Mouse (Mus musculus) embryo, embryonic 11 days (tissue): Measurements from ENCODE around the gene Tmem210.
"Not testable (repeated sequence)": the region's sequence is repeated elsewhere in the genome, so short reads cannot be mapped to it uniquely, and the experiment has no call there.

Experiments
- DNase-seq: peaks from one replicate; pipeline ENCODE4 v3.0.0-alpha.2; 2015

Tmem210 gene

DNA sequence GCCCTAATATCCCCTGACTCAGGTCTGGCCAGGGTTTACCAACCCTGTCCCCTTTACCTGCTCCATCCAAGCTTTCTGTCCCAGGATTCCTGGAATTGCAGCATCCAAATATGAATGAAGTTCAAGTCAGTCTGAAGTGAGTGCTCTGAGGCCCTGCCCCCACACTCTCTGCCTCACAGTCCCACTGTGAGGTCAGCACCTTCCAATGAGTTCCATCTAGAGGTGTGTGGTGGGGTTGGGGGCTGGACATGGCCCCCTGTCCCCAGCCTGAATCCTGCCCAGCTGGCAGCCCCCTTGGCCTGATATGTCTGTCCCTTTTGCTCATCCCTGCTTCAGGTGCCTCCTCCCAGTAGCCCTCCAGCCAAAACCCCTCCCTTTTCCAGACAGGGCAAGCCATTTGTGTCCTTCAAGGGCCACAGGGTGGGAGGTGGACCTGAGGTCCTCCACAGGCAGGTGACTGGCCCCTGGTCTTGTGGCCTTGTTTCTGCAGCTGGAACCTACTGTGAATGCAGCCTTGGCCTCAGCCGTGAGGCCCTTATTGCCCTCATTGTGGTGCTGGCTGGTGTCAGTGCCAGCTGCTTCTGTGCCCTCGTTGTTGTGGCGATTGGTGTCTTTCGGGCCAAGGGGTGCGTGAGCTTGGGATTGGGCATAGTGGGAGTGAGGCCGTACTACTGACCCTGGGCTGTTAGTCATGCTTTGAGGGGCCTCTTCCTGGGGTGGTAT, at the start of gene Tmem210:
Gene Tmem210, plus strand, starts transcription at position 219 of the 723 bp plus-strand sequence.
- no peak for DNase-seq

DNA sequence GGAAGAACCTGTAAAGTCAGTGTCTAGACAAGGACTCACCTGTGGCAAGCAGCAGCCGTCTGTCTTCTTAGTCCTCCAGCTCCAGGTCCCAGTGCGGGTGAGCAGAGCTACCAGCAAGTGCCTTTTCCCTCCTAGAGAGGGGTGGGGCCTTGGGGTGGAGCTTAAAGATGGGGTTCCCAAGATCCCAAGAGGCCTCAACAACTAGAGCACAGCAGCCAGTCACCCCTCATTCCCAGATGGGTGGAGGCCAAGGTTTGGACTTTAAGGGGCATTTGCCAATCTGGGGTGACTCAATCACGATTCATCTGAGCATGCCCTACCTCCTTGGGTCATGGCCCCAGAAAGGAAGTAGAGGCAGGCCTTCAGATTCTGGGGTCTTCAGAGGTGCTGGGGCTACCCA, 48.2 kb upstream of the Tmem210 start:
- DNase-seq, result no peak

DNA sequence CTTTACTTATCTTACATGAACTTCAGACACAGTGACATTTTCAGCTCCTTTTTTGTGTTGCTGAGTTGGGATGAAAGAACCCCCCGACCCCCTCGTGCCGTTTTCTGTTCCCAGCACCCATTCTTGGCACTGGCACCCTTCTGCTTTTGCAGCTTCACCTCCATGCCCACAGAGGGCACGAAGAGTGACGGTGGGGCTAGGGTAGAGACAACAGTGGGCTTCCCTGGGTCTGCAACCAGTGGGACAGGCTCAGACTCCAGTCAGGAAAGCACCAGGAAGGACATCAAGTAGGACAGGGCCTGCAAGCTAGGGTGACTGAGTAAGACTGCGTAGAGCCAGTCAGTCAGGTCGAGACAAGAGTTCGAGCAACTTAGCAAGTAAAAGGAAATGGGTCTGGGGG, 47.6 kb upstream of the Tmem210 start:
- no peak for DNase-seq

DNA sequence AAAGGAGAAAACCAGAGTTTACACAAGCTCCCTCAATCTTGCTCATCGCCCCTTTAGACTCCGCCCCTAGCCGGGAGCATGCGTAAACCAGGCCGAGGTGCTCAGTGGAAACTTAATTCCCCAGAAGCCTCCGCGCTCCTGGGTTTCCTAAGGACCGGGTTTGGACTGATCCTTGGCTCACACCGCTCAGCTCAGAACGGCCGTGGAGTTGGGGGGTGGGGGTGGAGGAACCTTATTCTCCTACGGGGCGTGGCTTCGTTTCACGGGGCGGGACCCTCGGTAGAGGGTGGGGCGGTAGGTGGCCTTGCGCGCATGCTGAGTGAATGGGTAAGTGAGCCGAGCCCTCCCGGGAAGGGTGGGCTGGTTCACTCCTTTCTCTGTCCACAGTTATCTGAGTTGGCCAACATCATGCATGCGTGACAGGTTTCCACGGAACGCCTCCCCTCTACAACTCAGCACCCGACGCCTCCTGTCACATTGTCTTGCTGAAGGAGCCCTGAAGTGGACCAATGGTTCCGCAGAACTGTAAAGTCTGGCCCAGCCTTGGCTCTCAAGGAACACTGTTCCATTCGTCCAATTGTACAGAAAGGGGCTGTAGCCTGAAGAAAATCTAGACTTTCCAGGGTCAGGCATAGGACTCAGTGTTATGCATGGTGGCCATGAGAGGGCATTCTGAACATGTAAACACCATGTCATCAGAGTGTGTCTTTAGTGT, 47.1 kb upstream of the Tmem210 start:
- DNase-seq, result peak; percentile 89

DNA sequence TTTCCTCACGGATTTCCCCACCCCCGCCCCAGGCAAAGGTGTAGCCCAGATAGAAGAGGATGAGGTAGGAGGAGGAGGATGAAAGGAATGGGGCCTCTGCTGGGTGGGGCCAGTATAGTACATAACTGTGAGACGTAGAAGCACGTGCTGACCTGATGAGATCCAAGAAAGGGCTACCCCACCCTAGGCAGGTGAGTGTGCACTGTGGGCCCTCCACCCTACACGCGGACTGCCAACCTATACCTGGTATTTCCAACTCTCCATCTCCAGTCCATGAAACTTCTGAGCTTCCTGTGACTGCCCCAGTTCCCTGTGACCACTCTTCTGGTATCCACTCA, 46.5 kb upstream of the Tmem210 start:
- DNase-seq, result no peak

DNA sequence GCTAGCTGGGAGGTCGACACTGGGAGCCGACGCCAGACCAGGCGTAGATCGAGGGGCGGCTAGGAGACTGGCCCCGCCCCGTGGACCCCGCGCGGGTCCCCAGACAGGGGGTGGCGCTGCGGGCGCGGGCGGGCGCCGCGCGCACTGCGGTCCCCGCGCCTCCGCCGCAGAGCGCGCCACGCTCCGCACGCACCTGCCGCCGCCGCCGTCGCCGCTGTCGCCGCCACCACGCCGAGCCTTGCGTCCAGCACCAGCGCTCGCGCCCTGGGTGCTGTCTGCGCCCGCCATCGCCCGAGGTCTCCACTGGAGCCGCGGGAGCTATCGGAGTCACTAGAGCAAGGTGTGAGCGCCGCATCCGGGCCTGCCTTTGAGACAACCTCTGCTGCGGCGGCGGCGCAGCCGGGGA, 45.8 kb upstream of the Tmem210 start, which contains the start of the genes Rnf208 and Cysrt1:
Gene Rnf208, plus strand, starts transcription at position 155 of the 406 bp plus-strand sequence.
Gene Cysrt1, minus strand, starts transcription at position 352 of the 406 bp plus-strand sequence.
- DNase-seq, result peak; percentile 56

DNA sequence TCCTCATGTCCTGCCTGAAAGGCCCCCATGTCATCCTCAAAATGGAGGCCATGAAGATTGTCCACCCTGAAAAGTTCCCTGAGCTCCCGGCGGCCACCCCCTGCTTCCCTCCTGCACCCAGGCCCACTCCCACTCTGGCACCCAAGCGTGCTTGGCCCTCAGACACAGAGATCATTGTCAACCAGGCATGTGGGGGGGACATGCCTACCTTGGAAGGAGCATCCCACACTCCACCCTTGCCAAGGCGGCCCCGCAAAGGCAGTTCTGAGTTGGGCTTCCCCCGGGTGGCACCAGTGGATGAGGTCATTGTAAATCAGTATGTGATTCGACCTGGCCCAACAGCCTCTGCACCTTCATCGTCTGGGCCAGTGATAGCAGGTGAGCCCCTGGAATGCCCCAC, 44.6 kb upstream of the Tmem210 start:
- DNase-seq, result no peak

DNA sequence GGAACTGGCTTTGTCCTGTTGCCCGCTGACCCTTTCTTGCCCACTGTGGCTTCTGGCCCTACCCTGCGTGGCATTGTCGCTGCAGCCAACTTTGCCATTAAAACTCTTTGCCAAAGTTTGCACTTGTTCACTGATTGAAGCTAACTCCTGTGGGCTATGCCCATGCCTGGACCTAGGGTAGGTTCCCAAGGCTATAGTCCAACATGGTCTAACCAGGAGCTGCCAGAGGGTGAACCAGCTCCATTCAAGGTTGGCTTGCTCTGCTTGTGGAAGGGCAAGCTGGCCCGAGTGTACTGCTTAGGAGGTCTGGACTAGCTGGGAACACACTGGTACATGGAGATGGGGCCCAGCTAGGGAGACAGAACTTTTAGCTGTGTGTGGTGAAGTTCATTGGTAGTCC, 43.8 kb upstream of the Tmem210 start:
- DNase-seq, result no peak

DNA sequence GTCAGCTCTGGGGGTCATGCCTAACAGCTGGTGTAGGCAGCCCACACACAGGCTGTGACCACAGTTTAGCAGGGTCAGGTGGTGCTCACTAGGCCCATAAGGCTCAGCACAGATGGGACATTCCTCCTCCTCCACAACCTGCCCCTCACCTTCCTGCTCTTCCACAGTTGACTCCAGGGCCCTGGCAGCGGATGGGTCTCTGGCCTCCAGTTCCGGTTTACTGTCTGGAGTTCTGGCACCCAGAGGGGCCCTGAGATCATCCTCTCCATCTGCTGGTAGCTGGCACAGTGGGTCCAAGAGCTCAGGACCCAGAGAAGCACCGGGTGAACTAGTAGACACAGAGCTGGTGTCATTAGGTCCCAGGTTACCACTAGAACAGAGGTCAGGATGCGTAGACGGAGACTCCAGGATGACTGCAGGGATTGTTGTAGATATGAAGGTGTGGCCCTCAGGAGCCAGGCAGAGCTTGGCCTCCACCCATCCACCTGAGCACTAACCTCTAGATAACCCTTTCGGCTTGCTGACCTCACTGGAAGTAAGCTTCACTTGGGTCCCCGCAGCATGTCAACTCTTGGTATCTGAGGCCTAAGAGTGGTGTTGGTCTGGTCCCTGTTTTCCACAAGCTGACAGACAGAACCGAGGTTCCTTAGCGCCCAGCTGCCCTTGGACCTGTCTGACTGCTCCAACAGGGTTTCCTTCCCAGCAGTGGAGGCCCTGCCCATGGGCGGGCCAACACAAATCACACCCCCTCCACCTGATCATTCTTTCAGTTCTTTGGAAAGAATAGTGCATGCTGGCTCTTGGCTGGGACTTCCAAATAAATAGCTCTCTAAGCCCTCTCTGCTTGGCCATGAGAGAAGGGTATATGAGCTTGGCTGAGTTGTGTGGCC, 41.5 kb upstream of the Tmem210 start, which contains the start of gene AL732309.1:
Gene AL732309.1, minus strand, starts transcription at position 681 of the 890 bp plus-strand sequence.
- DNase-seq, result no peak

DNA sequence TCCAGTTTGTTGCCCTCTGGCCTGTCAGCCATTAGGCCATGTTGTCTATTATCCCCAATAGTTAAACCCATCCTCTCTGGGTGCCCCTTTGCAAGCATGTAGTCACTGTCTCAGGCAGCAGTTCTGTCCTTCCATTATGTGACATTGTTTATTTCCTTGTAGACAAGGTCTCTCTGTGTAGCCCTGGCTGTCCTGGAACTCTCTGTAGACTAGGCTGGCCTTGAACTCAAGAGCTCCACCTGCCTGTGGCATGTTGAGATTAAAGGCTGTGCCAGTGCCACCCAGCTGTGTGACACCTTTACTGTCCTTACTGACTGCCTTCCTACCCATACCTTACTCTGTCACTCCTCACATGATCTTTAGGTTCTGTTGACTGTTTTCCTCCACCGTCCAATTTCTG, 35.6 kb upstream of the Tmem210 start:
- DNase-seq, result no peak

DNA sequence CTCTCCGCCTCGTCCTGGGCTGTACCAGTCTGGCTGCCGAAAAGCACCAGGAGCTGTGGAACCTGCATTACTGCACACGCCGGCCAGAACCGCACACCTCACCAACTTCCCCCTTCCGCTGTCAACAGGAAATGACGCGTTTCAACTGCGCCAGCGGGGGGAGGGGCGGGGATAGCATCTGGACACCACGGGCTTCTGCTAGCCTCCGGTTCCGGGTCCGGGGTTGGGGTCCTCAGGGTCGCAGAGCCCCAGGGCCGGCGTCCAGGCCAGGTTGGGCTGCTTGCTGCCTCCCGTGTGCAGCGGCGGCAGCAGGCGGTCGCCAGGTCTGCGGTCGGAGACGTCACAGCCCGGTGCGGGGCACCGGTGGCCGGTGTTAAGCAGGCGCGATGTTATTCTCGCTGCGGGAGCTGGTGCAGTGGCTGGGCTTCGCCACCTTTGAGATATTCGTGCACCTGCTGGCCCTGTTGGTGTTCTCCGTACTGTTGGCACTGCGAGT, 32.6 kb upstream of the Tmem210 start, which contains the start of gene Tmem203:
Gene Tmem203, plus strand, starts transcription at position 156 of the 496 bp plus-strand sequence.
- DNase-seq, result peak; percentile 94

DNA sequence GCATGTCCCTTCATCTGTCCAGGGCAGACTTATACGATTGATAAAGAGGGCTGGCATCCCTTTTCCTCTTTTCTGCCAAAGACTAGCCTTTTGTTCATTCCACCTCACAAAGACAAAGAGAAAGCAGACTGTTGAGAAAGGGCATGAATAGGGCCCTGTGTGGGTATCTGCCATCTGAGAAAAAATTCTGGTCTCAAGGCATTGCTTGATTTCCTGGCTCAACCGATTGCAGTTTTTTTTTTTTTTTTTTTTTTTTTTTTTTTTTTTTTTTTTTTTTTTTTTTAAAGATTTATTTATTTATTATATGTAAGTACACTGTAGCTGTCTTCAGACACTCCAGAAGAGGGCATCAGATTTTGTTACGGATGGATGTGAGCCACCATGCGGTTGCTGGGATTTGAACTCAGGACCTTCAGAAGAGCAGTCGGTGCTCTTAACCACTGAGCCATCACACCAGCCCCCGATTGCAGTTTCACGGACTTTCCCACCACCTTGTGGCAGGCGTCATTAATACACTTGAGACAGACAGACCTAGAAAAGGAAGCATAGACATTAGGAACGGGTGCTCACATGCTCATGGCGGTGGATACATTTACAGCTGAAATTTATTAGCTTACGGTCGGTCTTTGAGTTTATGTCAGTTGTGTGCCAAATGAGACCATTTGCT, 31.4 kb upstream of the Tmem210 start:
- DNase-seq, result peak; percentile 30

DNA sequence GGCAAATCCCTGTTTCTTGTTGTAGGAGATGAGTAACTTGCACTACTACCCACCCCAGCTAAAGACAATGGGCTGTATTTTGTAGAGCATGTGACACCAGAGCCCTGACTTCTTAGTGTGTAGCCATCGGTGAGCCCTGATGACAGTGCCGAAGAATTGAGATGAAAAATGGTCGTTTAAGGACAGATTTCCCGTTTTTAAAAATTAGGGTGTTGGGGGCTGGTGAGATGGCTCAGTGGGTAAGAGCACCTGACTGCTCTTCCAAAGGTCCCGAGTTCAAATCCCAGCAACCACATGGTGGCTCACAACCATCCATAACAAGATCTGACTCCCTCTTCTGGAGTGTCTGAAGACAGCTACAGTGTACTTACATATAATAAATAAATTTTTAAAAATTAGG, 30.7 kb upstream of the Tmem210 start:
- not testable (repeated sequence) for DNase-seq

DNA sequence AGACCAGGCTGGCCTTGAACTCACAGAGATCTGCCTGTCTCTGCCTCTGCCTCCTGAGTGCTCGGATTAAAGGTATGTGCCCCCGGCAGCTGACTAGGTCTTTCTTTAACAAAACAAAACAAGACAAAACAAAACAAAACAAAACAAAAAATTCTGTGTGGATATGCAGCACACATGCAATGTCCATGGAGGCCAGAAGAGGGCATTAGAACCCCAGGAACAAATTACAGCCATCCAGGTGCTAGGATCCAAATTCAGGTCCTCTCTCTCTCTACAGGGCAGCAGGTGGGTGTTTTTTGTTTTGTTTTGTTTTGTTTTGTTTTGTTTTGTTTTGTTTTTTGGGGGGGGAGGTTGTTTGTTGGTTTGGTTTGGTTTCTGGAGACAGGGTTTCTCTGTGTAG, 29.1 kb upstream of the Tmem210 start:
- no peak for DNase-seq

DNA sequence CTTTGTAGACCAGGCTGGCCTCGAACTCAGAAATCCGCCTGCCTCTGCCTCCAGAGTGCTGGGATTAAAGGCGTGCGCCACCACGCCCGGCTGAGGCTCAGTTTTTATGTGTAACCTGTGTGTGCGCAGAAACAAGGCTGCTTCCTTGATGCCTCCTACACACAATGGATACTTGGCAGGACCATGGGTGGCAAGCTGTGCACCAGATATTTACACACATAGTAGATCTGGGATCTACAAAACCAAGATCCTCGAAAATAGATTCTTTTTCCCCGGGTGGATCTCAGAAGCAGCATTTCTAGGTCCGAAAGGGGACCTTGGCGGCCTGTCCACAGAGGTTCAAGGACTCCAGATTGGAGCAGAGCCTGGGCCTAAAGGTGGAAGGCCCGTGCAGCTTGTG, 26.1 kb upstream of the Tmem210 start:
- no peak for DNase-seq

DNA sequence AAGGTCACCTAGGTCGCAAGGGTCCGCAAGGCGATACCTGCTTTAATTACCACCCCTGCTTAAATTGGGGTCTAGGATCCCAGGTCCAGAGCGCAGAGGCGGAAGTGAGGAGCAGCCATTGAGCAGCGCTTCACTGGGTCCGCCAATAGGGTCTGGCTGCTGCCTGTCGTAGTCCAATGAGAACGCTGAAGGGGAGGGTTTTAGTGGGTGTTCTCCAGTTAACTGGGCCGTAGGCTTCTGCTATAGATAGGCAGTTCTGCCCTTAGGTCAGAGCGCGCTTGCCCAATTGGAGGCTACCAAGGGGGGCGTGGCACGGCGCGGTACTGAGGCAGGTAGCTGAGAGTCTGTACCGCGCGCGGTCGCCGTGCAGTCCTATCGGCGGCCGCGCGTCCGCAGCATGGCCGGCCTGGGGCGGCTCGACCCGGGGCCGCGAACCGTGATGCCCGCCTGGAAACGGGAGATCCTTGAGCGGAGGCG, 25.6 kb upstream of the Tmem210 start, which contains the start of gene Tprn:
Gene Tprn, plus strand, starts transcription at position 328 of the 477 bp plus-strand sequence.
- peak; percentile 97 for DNase-seq

DNA sequence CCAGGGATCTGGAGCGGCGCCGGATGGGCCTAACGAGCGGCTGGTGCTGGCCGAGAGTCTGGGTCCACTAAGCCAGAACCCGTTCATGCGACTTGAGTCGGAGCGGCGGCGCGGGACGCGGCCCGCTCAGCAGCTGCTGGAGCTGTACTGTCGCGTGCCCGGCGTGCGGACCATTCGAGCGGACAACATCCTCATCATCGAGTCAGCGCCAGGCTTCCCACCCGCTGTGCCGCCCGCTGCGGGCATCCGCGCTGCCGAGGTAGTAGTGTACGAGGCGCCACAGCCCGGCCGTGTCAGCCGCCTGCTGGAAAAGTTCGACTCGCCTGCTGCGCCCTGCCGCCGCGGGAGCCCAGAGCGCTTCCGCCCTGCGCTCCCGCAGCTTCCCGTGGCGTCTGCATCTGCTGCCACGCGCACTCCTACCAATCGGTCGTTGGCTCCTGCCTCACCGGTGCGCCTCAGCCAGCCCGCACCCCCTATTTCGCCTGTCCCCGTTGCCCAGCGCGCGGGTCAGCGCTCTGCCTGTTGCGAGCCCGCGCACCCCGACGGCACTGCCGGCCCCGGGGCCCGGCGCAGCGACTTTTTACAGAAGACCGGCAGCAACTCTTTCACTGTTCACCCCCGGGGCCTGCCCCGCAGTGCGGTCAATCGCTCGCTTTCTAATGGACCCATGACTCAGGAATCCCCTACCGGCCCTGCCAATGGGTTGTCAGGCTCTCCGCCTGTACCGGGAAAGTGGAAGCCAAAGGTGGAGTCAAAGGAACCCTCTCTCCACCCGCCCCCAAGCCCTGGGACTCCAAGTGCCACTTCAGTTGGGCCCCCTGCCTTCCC, 24.9 kb upstream of the Tmem210 start:
- DNase-seq, result peak; percentile 57

DNA sequence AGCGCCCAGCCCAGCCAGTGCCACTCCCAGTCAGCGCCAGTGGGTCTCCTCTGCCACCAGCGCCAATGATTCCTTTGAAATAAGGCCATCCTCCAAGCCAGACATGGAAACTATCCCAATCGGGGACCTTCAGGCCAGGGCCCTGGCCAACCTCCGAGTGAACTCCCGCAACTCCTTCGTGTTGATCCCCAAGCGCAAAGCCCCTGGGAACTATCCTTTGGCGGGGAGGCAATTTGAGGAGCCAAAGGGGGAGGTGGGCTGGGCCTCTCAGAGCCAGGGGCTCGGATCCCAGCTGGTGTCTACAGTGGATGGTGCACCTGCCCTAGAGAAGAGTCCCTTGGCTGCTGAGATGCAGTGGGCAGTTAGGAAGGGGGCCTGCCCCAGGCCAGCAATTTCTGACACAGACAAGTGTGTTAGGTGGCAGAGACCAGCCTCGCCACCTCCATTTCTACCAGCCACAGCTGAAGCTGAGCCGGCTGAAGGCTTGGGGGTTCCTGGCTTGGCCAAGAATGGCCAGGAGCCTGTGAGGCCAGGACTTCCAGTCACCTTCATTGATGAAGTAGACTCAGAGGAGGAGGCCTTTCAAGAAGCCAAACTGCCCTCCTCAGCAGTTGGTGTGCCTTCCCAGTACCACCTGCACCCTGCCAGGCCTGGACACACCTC, 24.2 kb upstream of the Tmem210 start:
- DNase-seq, result no peak

DNA sequence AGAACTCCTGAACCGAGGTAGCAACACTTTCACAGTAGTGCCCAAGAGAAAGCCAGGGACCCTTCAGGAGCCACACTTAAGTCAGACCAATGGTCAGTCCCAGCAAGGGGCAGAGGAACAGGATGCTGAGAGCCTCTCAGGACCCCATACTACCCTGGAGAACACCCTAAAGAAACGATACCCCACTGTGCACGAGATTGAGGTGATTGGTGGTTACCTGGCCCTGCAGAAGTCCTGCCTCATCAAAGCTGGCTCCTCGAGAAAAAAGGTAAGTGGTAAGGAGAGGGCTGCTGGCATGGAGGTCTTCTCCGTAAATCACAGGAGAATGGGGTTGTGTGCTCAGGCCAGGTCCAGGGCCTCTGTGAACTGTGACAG, 23.7 kb upstream of the Tmem210 start:
- DNase-seq, result no peak

DNA sequence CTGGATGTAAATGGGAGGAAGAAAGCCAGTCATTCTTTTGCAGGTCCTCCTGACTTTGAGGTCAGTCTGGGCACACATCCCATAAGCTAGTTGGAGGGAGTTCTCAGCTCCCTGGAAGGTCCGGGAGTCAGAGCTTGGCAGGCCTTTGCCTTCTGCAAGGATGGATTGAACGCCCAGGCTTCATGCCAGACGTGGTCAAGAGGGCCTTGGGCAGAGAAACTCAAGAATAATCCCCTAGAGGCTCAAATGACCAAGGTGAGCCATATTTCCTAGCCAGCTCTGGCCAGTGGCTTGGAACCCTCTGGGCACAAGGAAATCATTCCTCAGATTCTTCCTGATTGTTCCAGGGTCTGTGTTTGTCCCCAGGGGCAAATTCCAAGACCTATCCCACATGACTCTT, 23.1 kb upstream of the Tmem210 start:
- no peak for DNase-seq
